Mouse (Mus musculus) ES-E14 (cell line): Measurements from ENCODE around the gene Cxcr5. TPM values are rescaled to one million over a fixed set of nuclear protein-coding genes. Genes with fewer than 3 reads are reported as not detected.

Experiments used
- DNase-seq: peaks from one replicate; pipeline ENCODE4 v3.0.0-alpha.2; 2013; ENCODE audit warnings: low read depth, low spot score
- H3K27ac ChIP-seq: 2 replicates; pipeline ENCODE4 v1.5.1; 2012; ENCODE audit warnings: low read depth, mild to moderate bottlenecking, low read length, moderate library complexity, mixed read lengths; ENCODE audit not compliant: poor library complexity, insufficient read depth, severe bottlenecking
- H3K36me3 ChIP-seq: 2 replicates; pipeline ENCODE4 v1.6.1; 2012; ENCODE audit warnings: mild to moderate bottlenecking, low read length, moderate library complexity, mixed read lengths; ENCODE audit not compliant: control insufficient read depth, poor library complexity, insufficient read depth, severe bottlenecking
- H3K4me1 ChIP-seq, 2 experiments: fragments of 150-350 bp in 1 of 2; sonication (generic) in 1 of 2; 2 replicates each; pipeline ENCODE4 v1.6.1; 2012; ENCODE audit warnings: low read length in 2 of 2, mild to moderate bottlenecking in 1 of 2, mixed read lengths in 1 of 2; ENCODE audit not compliant: control insufficient read depth in 2 of 2, insufficient read depth in 2 of 2, poor library complexity in 1 of 2
- H3K4me3 ChIP-seq, 2 experiments: fragments of 150-350 bp in 1 of 2; sonication (generic) in 1 of 2; 2 replicates each; pipeline ENCODE4 v1.5.1; 2012; ENCODE audit warnings: low read length in 2 of 2, low read depth in 1 of 2, mild to moderate bottlenecking in 1 of 2, mixed read lengths in 1 of 2; ENCODE audit not compliant: insufficient read depth in 1 of 2, poor library complexity in 1 of 2, severe bottlenecking in 1 of 2
- H3K9ac ChIP-seq: 2 replicates; pipeline ENCODE4 v1.6.1; 2012; ENCODE audit warnings: low read depth, mild to moderate bottlenecking, low read length, mixed read lengths; ENCODE audit not compliant: poor library complexity, insufficient read depth, severe bottlenecking
- H3K9me3 ChIP-seq: fragments of 150-350 bp; sonication (generic); 2 replicates; pipeline ENCODE4 v1.6.1; 2012; ENCODE audit warnings: low read depth, mild to moderate bottlenecking, low read length; ENCODE audit not compliant: control insufficient read depth, insufficient read depth
- CHD2 ChIP-seq: IDR thresholded peaks from 2 replicates; pipeline ENCODE4 v1.6.1; 2014; ENCODE audit warnings: mild to moderate bottlenecking, low read depth, low read length, inconsistent platforms
- HCFC1 ChIP-seq: IDR thresholded peaks from 2 replicates; pipeline ENCODE4 v1.6.1; 2012; ENCODE audit warnings: low read length, inconsistent platforms, borderline replicate concordance; ENCODE audit not compliant: insufficient read depth
- MAFK ChIP-seq: IDR thresholded peaks from 2 replicates; pipeline ENCODE4 v1.6.1; 2014; ENCODE audit warnings: mild to moderate bottlenecking, low read depth, low read length, inconsistent platforms; ENCODE audit not compliant: insufficient read depth
- ZC3H11A ChIP-seq: IDR thresholded peaks from 2 replicates; pipeline ENCODE4 v1.6.1; 2012; ENCODE audit warnings: low read depth, mild to moderate bottlenecking, inconsistent platforms, low read length, borderline replicate concordance
- ZNF384 ChIP-seq: IDR thresholded peaks from 2 replicates; pipeline ENCODE4 v1.6.1; 2012; ENCODE audit warnings: low read depth, low read length, inconsistent platforms
- in situ Hi-C, 2 experiments: fragments of 600-800 bp; cut with MboI; formaldehyde crosslinking; loops; one replicate each; pipeline ENCODE4 v1.15.1; 2025; ENCODE audit warnings: low sequenced_read_pairs in 2 of 2, inconsistent platforms in 1 of 2; ENCODE audit not compliant: unreplicated experiment in 2 of 2
- total RNA-seq: library from RNA; depleted of rRNA; stranded (reverse); fragments of 300-350 nt; gene quantifications from 2 replicates; pipeline ENCODE4 v1.2.3, GENCODE M21; 2012

The Cxcr5 gene
- total RNA-seq, 1 experiment: 0.31 TPM

DNA sequence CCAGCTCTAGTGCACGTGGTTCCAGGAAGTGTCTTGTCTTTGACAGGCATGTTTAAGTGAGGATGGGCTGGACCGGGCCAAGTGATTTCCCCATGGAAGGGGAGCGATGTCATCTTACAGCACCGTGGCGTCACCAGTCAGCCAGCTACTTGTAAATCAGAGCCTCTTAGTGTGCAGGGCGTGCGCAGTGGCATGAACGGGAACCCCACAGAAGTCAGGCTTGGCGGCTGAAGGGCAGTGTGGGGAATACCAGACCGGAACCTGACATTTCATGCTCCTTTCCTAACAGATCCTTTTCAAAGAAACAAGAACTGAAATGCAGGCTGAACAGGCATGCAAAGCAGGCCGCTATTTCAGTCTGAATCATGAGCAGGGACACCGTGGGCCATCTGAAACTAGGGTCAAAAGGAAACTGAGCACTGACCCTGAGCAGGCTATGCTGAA lies 9.3 kb upstream of the Cxcr5 start:
- H3K27ac ChIP-seq: no peak overlapping the region
- H3K4me3 ChIP-seq: 0 out of 4 replicates have a peak overlapping the region, but pooled peaks of 1 of the 2 experiments have one; percentile 12
- no peak for DNase-seq
- no peaks in the 10 kb centered on the region for H3K36me3 ChIP-seq
- in situ Hi-C loops: no loop called here
- no peak for TF ChIP-seq CHD2
- TF ChIP-seq MAFK: no peak
- TF ChIP-seq ZNF384: no peak
- no peak for TF ChIP-seq HCFC1
- no peak for TF ChIP-seq ZC3H11A
- H3K9me3 ChIP-seq: no peaks in the 10 kb centered on the region
- H3K9ac ChIP-seq: no peak overlapping the region
- no peaks in the 10 kb centered on the region for H3K4me1 ChIP-seq

DNA sequence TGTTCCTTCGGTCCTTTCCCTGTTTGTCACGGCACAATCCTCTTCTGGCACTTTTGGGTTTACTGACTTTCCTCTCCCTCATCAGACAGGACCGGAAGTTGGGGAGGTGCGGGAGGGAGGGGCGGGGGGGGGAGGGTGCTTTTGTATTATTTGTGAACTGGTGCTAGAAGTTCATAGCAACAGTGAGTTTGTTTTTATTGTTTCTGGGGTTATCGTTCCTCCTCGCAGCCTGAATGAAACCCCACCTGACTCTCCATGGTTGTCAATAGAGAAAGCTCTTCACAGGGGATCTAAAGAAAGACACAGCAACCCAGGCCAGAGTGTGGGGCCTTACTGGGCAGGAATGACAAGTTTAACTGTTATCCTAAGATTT lies 6.4 kb upstream of the Cxcr5 start:
- in situ Hi-C loops: no loop called here
- Histone ChIP-seq H3K9me3 (no peaks in the 10 kb centered on the region), H3K4me3 (peak overlapping the region in 1 of 2 experiments; percentile 26; a peak in 1 of 4 replicates), H3K36me3 (no peaks in the 10 kb centered on the region), H3K9ac (no peak overlapping the region; the same call in 1 of the 2 replicates), H3K4me1 (peaks cover 3% of the 10 kb centered on the region in 2 experiments; a peak in 2 of 4 replicates), H3K27ac (no peak overlapping the region)
- DNase-seq: no peak
- TF ChIP-seq HCFC1 (no peak), ZC3H11A (no peak), MAFK (no peak), ZNF384 (no peak), CHD2 (no peak)

GRCm38 (mm10) chr9:44567338-44568082 lies 5.8 kb upstream of the Cxcr5 start:
- in situ Hi-C loops: no loop called here
- no peak for TF ChIP-seq CHD2
- no peak for TF ChIP-seq MAFK
- TF ChIP-seq ZC3H11A: no peak
- TF ChIP-seq HCFC1: no peak
- no peak for TF ChIP-seq ZNF384
- peak overlapping the region in 1 of 2 experiments; percentile 26; a peak in 1 of 4 replicates for H3K4me3 ChIP-seq
- no peaks in the 10 kb centered on the region for H3K9me3 ChIP-seq
- no peak for DNase-seq
- no peak overlapping the region for H3K27ac ChIP-seq
- H3K9ac ChIP-seq: no peak overlapping the region; the same call in 1 of the 2 replicates
- H3K4me1 ChIP-seq: peaks cover 3 to 9% of the 10 kb centered on the region in 2 experiments; a peak in 2 of 4 replicates
- H3K36me3 ChIP-seq: no peaks in the 10 kb centered on the region

GRCm38 (mm10) chr9:44565367-44565766 lies 3.7 kb upstream of the Cxcr5 start:
- Histone ChIP-seq H3K9me3 (no peaks in the 10 kb centered on the region), H3K4me1 (peaks cover 3 to 12% of the 10 kb centered on the region in 2 experiments; a peak in 2 of 4 replicates), H3K9ac (no peak overlapping the region), H3K4me3 (no peak overlapping the region), H3K36me3 (no peaks in the 10 kb centered on the region), H3K27ac (no peak overlapping the region)
- in situ Hi-C loops: no loop called here
- TF ChIP-seq MAFK (no peak), CHD2 (no peak), HCFC1 (no peak), ZC3H11A (no peak), ZNF384 (no peak)
- no peak for DNase-seq
